Mouse (Mus musculus) lung, postnatal 0 days (tissue): ENCODE data around the gene Adsl.

Experiments used
- CTCF ChIP-seq: IDR thresholded peaks from 2 replicates; pipeline ENCODE4 v1.5.1; 2016; ENCODE audit warnings: antibody characterized with exemption, mild to moderate bottlenecking
- EP300 ChIP-seq: IDR thresholded peaks from 2 replicates; pipeline ENCODE4 v1.6.1; 2016; ENCODE audit warnings: antibody characterized with exemption, mild to moderate bottlenecking, control low read depth

DNA sequence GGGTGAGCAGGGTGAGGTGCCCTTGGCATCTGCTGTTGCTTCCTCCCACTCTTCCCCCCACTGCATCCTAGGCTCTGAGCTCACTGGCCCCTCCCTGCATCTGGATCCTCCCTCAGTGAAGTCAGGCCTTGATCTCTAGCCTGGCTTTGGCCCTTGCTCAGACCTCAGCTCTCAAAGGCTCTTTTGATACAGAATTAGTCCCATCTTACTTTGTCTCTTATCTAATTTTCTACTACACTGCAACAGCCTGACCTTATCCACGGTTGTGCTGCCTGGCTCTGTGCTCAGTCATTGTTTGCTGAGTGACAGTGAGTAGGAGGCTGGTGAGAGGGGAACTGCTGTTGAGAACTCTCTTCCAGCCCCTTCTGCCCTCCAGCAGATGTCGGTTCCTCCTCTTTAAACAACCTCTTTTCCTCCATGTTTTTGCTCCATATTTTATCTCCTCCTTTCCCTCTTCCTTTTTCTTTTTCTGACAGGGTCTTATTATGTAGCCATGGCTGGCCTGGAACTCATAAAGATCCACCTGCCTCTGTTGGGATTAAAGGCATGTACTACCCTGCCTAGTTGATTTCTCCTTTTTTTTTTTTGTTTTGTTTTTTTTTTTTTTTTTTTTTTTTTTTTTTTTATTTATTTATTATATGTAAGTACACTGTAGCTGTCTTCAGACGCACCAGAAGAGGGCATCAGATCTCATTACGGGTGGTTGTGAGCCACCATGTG is 52.3 kb downstream of the Adsl start:
- no peak for TF ChIP-seq CTCF
- TF ChIP-seq EP300: no peak
